Mouse (Mus musculus): Measurements from ENCODE around the gene B4galt5. TPM values are rescaled to one million over a fixed set of nuclear protein-coding genes. Genes with fewer than 3 reads are reported as not detected.

Gene B4galt5
- total RNA-seq, 1 experiment from 2014 or later, result 50.4 TPM

GRCm38 (mm10) chr2:167336384-167337213 lies 12.4 kb downstream of the B4galt5 start:
- ATAC-seq (ENCODE audit: extremely low read depth, insufficient number of reproducible peaks, low FRiP score, poor library complexity, severe bottlenecking), result no peak

- ATAC-seq (ENCODE audit: extremely low read depth, insufficient number of reproducible peaks, low FRiP score, poor library complexity, severe bottlenecking), result peak; percentile 89
Measured at GRCm38 (mm10) chr2:167335066-167335465, 13.9 kb downstream of the B4galt5 start.

GRCm38 (mm10) chr2:167334312-167334711 lies 14.7 kb downstream of the B4galt5 start:
- ATAC-seq (ENCODE audit: extremely low read depth, insufficient number of reproducible peaks, low FRiP score, poor library complexity, severe bottlenecking), result no peak

- no peak for ATAC-seq (ENCODE audit: extremely low read depth, insufficient number of reproducible peaks, low FRiP score, poor library complexity, severe bottlenecking)
Measured at GRCm38 (mm10) chr2:167333450-167333849, 15.5 kb downstream of the B4galt5 start.

- ATAC-seq (ENCODE audit: extremely low read depth, insufficient number of reproducible peaks, low FRiP score, poor library complexity, severe bottlenecking), result no peak
Measured at GRCm38 (mm10) chr2:167332336-167332987, 16.5 kb downstream of the B4galt5 start.

GRCm38 (mm10) chr2:167331432-167331921 lies 17.5 kb downstream of the B4galt5 start:
- no peak for ATAC-seq (ENCODE audit: extremely low read depth, insufficient number of reproducible peaks, low FRiP score, poor library complexity, severe bottlenecking)

- no peak for ATAC-seq (ENCODE audit: extremely low read depth, insufficient number of reproducible peaks, low FRiP score, poor library complexity, severe bottlenecking)
Measured at GRCm38 (mm10) chr2:167330581-167330980, 18.4 kb downstream of the B4galt5 start.

GRCm38 (mm10) chr2:167329478-167330262 lies 19.3 kb downstream of the B4galt5 start:
- ATAC-seq (ENCODE audit: extremely low read depth, insufficient number of reproducible peaks, low FRiP score, poor library complexity, severe bottlenecking), result no peak

- no peak for ATAC-seq (ENCODE audit: extremely low read depth, insufficient number of reproducible peaks, low FRiP score, poor library complexity, severe bottlenecking)
Measured at GRCm38 (mm10) chr2:167328340-167328739, 20.6 kb downstream of the B4galt5 start.

GRCm38 (mm10) chr2:167326582-167326981 lies 22.4 kb downstream of the B4galt5 start:
- ATAC-seq (ENCODE audit: extremely low read depth, insufficient number of reproducible peaks, low FRiP score, poor library complexity, severe bottlenecking), result no peak

- no peak for ATAC-seq (ENCODE audit: extremely low read depth, insufficient number of reproducible peaks, low FRiP score, poor library complexity, severe bottlenecking)
Measured at GRCm38 (mm10) chr2:167324151-167324930, 24.6 kb downstream of the B4galt5 start.

- no peak for ATAC-seq (ENCODE audit: extremely low read depth, insufficient number of reproducible peaks, low FRiP score, poor library complexity, severe bottlenecking)
Measured at GRCm38 (mm10) chr2:167323116-167323515, 25.9 kb downstream of the B4galt5 start.

GRCm38 (mm10) chr2:167321372-167321771 lies 27.6 kb downstream of the B4galt5 start:
- ATAC-seq (ENCODE audit: extremely low read depth, insufficient number of reproducible peaks, low FRiP score, poor library complexity, severe bottlenecking), result no peak

GRCm38 (mm10) chr2:167318981-167319380 lies 30.0 kb downstream of the B4galt5 start:
- peak; percentile 63; the same call in 1 of the 2 replicates for ATAC-seq (ENCODE audit: extremely low read depth, insufficient number of reproducible peaks, low FRiP score, poor library complexity, severe bottlenecking)

- ATAC-seq (ENCODE audit: extremely low read depth, insufficient number of reproducible peaks, low FRiP score, poor library complexity, severe bottlenecking), result no peak
Measured at GRCm38 (mm10) chr2:167316724-167317187, 32.2 kb downstream of the B4galt5 start.

- no peak for ATAC-seq (ENCODE audit: extremely low read depth, insufficient number of reproducible peaks, low FRiP score, poor library complexity, severe bottlenecking)
Measured at GRCm38 (mm10) chr2:167314491-167314890, 34.5 kb downstream of the B4galt5 start.

- peak; percentile 71 for ATAC-seq (ENCODE audit: extremely low read depth, insufficient number of reproducible peaks, low FRiP score, poor library complexity, severe bottlenecking)
Measured at GRCm38 (mm10) chr2:167313501-167314326, 35.3 kb downstream of the B4galt5 start.

- ATAC-seq (ENCODE audit: extremely low read depth, insufficient number of reproducible peaks, low FRiP score, poor library complexity, severe bottlenecking), result no peak
Measured at GRCm38 (mm10) chr2:167310121-167310520, 38.9 kb downstream of the B4galt5 start.

Measured in neutrophil, adult 5-6 weeks (primary cell).